Mouse (Mus musculus) embryonic facial prominence, embryonic 13.5 days (tissue): ENCODE measurements at regions not wholly inside any gene's neighbourhood (a gene's known extent, or its start where the extent isn't known, plus 50 kb on each side); places are given as distances from the start of the nearest gene placed in this dataset.

Experiments used
- ATAC-seq: fragments of 200-750 bp; cut with Nextera tagmentation; 2 replicates; pipeline ENCODE4 v1.8.0; 2017; ENCODE audit warnings: low read depth; ENCODE audit not compliant: insufficient number of reproducible peaks, insufficient read depth, low FRiP score, low TSS enrichment
- H3K27ac ChIP-seq: fragments of 300-500 bp; sonication (generic); 2 replicates; pipeline ENCODE4 v1.5.1; 2015; ENCODE audit warnings: moderate library complexity, mild to moderate bottlenecking, inconsistent platforms
- H3K27me3 ChIP-seq: fragments of 300-500 bp; sonication (generic); 2 replicates; pipeline ENCODE4 v1.6.1; 2015; ENCODE audit warnings: mild to moderate bottlenecking, inconsistent platforms
- H3K36me3 ChIP-seq: fragments of 300-500 bp; sonication (generic); 2 replicates; pipeline ENCODE4 v1.6.1; 2015; ENCODE audit warnings: mild to moderate bottlenecking, inconsistent platforms
- H3K4me1 ChIP-seq: fragments of 300-500 bp; sonication (generic); 2 replicates; pipeline ENCODE4 v1.6.1; 2015; ENCODE audit warnings: inconsistent platforms
- H3K4me2 ChIP-seq: fragments of 300-500 bp; sonication (generic); 2 replicates; pipeline ENCODE4 v1.6.1; 2015; ENCODE audit warnings: moderate library complexity, mild to moderate bottlenecking, inconsistent platforms
- H3K4me3 ChIP-seq: fragments of 300-500 bp; sonication (generic); 2 replicates; pipeline ENCODE4 v1.5.1; 2015; ENCODE audit warnings: mild to moderate bottlenecking, inconsistent platforms
- H3K9ac ChIP-seq: fragments of 300-500 bp; sonication (generic); 2 replicates; pipeline ENCODE4 v1.6.1; 2015; ENCODE audit warnings: mild to moderate bottlenecking, inconsistent platforms
- H3K9me3 ChIP-seq: fragments of 300-500 bp; sonication (generic); 2 replicates; pipeline ENCODE4 v1.6.1; 2016; ENCODE audit warnings: inconsistent platforms
- WGBS: fragments of 180-500 bp; shearing (Covaris S2); methylation state at CpG from one replicate; pipeline ENCODE4 v1.1.7; 2015; ENCODE audit warnings: mixed read lengths; 5-methylcytosine and 5-hydroxymethylcytosine counted together

GRCm38 (mm10) chr2:158909086-158909485 is 114.5 kb downstream of the Dhx35 start:
- 48% methylated on average over 3 of the region's 3 CpGs for WGBS
- Histone ChIP-seq H3K27ac (no peak overlapping the region), H3K9ac (no peak overlapping the region), H3K4me3 (no peak overlapping the region), H3K9me3 (no peaks in the 10 kb centered on the region), H3K4me1 (no peaks in the 10 kb centered on the region), H3K36me3 (no peaks in the 10 kb centered on the region), H3K27me3 (peaks cover 26% of the 10 kb centered on the region), H3K4me2 (no peak overlapping the region)
- no peak for ATAC-seq

GRCm38 (mm10) chr2:158910325-158910724 is 115.7 kb downstream of the Dhx35 start:
- Histone ChIP-seq H3K9ac (no peak overlapping the region), H3K27me3 (peaks cover 26% of the 10 kb centered on the region), H3K4me3 (no peak overlapping the region), H3K4me1 (no peaks in the 10 kb centered on the region), H3K27ac (no peak overlapping the region), H3K4me2 (no peak overlapping the region), H3K9me3 (no peaks in the 10 kb centered on the region), H3K36me3 (no peaks in the 10 kb centered on the region)
- no peak for ATAC-seq
- WGBS = 68% methylated on average over 8 of the region's 8 CpGs

DNA sequence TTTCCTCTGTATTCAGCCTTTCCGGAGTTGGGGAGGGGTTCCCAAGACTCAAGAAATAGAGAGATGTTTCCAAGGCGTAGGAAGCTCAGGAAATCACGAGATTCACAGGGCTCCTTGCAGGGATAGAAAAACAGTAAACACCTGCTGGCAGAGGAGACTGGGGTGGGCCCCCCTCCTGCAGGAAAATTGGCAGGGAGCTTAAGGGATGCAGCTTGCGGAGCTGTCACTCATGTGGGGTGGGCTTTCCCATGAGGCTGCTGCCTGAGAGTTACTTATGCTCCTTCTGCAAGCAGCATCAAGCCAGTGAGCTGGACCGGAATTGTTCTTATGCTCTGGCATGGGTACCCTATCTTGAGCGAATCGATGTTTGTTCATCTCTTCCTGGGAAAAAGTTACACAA is 116.6 kb downstream of the Dhx35 start:
- no peaks in the 10 kb centered on the region for H3K36me3 ChIP-seq
- 48% methylated on average over 7 of the region's 7 CpGs for WGBS
- H3K9me3 ChIP-seq = no peaks in the 10 kb centered on the region
- H3K4me2 ChIP-seq = no peak overlapping the region
- ATAC-seq = no peak
- H3K27me3 ChIP-seq = peaks cover 26% of the 10 kb centered on the region
- no peak overlapping the region for H3K4me3 ChIP-seq
- no peaks in the 10 kb centered on the region for H3K4me1 ChIP-seq
- H3K9ac ChIP-seq = no peak overlapping the region
- H3K27ac ChIP-seq = no peak overlapping the region

GRCm38 (mm10) chr2:158912631-158913258 is 118.1 kb downstream of the Dhx35 start:
- no peak for ATAC-seq

GRCm38 (mm10) chr2:158917398-158917797 is 122.8 kb downstream of the Dhx35 start:
- Histone ChIP-seq H3K36me3 (no peaks in the 10 kb centered on the region), H3K9me3 (no peaks in the 10 kb centered on the region), H3K9ac (no peak overlapping the region), H3K27me3 (peaks cover 4% of the 10 kb centered on the region), H3K4me2 (no peak overlapping the region), H3K27ac (no peak overlapping the region), H3K4me1 (no peaks in the 10 kb centered on the region), H3K4me3 (no peak overlapping the region)
- no peak for ATAC-seq
- WGBS = 53% methylated on average over 6 of the region's 6 CpGs

More at GRCm38 (mm10) chr2:158912631-158913258, 118.1 kb downstream of the Dhx35 start:
- Histone ChIP-seq H3K4me1 (no peaks in the 10 kb centered on the region), H3K4me2 (no peak overlapping the region), H3K27ac (no peak overlapping the region), H3K27me3 (peaks cover 26% of the 10 kb centered on the region), H3K9me3 (no peaks in the 10 kb centered on the region), H3K9ac (no peak overlapping the region), H3K4me3 (no peak overlapping the region), H3K36me3 (no peaks in the 10 kb centered on the region)
- 36% methylated on average over 9 of the region's 9 CpGs for WGBS

DNA sequence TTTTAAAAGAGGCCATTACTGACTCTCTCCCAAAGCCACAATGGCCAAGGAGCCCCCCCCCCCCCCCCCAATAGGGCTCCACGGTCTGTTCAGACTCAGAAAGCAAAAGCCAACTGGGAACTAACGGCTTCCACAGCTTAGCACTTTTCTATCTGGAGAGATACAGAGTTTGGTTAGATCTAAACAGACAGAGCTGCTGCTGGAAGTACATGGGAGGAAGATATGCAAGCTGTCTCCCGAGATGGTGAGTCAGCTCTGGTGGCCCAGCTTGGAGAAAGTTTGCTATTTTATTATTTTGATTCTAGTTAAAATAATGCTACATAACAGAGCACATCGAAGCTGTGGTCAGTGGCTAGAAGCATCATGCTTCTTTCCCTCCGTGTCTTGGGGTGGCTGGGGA is 123.7 kb downstream of the Dhx35 start:
- Histone ChIP-seq H3K27ac (no peak overlapping the region), H3K27me3 (peaks cover 2% of the 10 kb centered on the region; the same call in 1 of the 2 replicates), H3K4me3 (no peak overlapping the region), H3K4me1 (no peaks in the 10 kb centered on the region), H3K9ac (no peak overlapping the region), H3K4me2 (no peak overlapping the region), H3K36me3 (no peaks in the 10 kb centered on the region), H3K9me3 (no peaks in the 10 kb centered on the region)
- WGBS = 82% methylated on average over 5 of the region's 5 CpGs
- ATAC-seq = no peak

DNA sequence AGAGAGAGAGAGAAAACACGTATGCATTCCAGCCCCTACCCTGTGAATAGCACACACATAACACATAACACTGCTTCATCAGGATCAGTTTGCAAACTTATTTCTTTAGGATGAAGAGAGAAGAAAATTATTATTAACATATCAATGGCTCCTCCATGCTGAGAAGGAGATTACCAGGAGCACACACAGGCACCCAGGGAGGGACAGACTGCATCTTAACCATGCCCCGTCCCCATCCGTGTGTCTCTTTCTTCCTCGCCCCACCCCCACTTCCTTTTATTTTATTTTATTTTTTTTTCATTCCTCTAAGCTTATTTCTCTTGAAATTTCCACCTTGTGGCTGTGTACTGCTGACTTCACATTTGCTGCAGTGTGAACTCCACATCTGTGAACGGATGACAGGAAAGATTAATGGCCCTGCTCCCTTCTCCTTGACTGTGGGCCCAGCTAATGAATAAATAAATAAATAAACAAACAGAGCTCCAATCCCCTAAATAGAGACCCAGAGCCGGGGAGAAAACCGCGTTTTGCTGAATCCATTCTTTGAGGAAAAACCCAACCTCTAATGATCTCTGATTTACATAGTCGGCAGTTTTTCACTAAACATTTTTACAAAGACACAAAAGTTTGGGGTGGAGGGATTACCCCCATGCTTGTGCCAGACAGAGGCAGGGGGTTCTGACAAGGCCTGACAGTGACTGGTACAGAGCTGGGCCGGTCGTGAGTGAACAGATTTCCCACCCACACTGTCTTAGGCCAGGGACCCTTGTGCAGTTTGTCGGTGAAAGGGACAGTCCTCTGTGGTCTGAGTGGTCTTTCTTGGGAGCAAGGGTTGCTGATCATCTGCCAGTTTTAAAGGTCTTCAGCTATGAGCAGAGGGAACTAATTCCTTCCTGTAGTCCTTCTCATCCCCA is 127.0 kb downstream of the Dhx35 start:
- Histone ChIP-seq H3K9ac (no peak overlapping the region), H3K4me2 (no peak overlapping the region), H3K4me1 (no peaks in the 10 kb centered on the region), H3K9me3 (no peaks in the 10 kb centered on the region), H3K4me3 (no peak overlapping the region), H3K36me3 (no peaks in the 10 kb centered on the region), H3K27ac (no peak overlapping the region), H3K27me3 (no peaks in the 10 kb centered on the region)
- ATAC-seq = no peak
- WGBS = 69% methylated on average over 12 of the region's 12 CpGs

GRCm38 (mm10) chr2:158922766-158923165 is 128.2 kb downstream of the Dhx35 start:
- no peak overlapping the region for H3K4me2 ChIP-seq
- WGBS = 45% methylated on average over 5 of the region's 5 CpGs
- no peaks in the 10 kb centered on the region for H3K27me3 ChIP-seq
- H3K9ac ChIP-seq = no peak overlapping the region
- H3K27ac ChIP-seq = no peak overlapping the region
- H3K4me3 ChIP-seq = no peak overlapping the region
- no peak for ATAC-seq
- no peaks in the 10 kb centered on the region for H3K4me1 ChIP-seq
- no peaks in the 10 kb centered on the region for H3K9me3 ChIP-seq
- no peaks in the 10 kb centered on the region for H3K36me3 ChIP-seq

DNA sequence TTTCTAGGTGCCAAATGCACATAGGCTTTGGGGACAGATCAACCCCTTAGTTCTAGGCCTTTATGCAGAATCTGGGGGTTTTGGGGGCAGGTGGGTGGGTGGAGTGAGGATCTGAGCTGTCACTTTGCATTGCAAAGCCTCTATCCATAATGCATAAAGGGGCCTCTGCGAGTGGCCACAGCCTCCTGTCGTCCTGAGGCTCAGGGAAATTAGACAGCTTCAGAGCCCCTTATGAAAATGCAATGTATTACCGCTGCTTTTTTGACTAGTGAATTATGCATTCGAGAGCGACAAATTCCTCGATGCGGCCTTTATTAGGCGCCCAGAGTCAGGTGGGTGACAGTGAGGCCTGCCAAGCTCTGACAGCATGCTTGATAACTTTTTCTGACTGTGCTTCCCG is 134.9 kb downstream of the Dhx35 start:
- no peaks in the 10 kb centered on the region for H3K9me3 ChIP-seq
- WGBS = 80% methylated on average over 9 of the region's 9 CpGs
- no peak overlapping the region for H3K9ac ChIP-seq
- H3K27ac ChIP-seq = no peak overlapping the region
- ATAC-seq = no peak
- no peaks in the 10 kb centered on the region for H3K4me1 ChIP-seq
- H3K36me3 ChIP-seq = no peaks in the 10 kb centered on the region
- no peak overlapping the region for H3K4me2 ChIP-seq
- H3K27me3 ChIP-seq = no peaks in the 10 kb centered on the region
- H3K4me3 ChIP-seq = no peak overlapping the region

DNA sequence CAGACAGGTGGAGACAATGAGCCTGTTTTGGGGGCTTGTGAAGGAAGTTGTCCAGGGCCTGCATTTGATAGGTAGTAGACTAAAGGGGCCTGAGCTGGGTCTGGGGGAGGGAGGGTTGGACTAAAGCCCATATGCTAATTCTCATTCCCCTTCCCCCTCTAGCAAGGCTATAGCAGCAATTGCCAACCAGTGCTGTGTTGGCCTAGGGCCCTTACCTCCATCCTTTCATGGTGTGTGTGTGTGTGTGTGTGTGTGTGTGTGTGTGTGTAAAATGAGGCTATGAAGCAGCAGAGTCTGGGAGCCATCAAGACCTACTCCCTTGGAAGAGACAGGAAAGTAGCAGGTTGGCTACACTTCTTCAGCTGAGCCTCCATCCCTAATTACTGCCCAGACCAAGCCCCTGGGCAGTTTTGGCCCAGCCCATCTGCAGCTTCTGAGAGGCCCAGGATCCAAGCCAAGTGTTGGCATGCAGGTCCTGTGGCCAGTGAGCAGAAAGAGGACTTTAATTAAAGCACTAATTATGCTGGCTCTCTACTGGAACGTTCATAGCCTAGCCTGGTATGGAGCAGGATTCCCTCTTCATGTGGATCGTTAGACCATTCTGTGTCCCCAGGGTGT is 143.4 kb downstream of the Dhx35 start:
- Histone ChIP-seq H3K9me3 (no peaks in the 10 kb centered on the region), H3K36me3 (no peaks in the 10 kb centered on the region), H3K27me3 (no peaks in the 10 kb centered on the region), H3K4me3 (no peak overlapping the region), H3K9ac (no peak overlapping the region), H3K4me1 (no peaks in the 10 kb centered on the region), H3K4me2 (no peak overlapping the region), H3K27ac (no peak overlapping the region)
- WGBS = 78% methylated on average over 2 of the region's 2 CpGs
- no peak for ATAC-seq

- 36% methylated on average over 6 of the region's 6 CpGs for WGBS
- no peak for ATAC-seq
Measured at GRCm38 (mm10) chr2:158949418-158949817, 154.8 kb downstream of the Dhx35 start.

GRCm38 (mm10) chr2:158951061-158951460 is 156.5 kb downstream of the Dhx35 start:
- H3K9ac ChIP-seq = no peak overlapping the region
- WGBS = 41% methylated on average over 3 of the region's 3 CpGs

More at GRCm38 (mm10) chr2:158949418-158949817, 154.8 kb downstream of the Dhx35 start:
- no peaks in the 10 kb centered on the region for H3K27me3 ChIP-seq
- H3K36me3 ChIP-seq = no peaks in the 10 kb centered on the region
- H3K4me2 ChIP-seq = no peak overlapping the region
- H3K9me3 ChIP-seq = no peaks in the 10 kb centered on the region
- no peak overlapping the region for H3K4me3 ChIP-seq
- H3K4me1 ChIP-seq = no peaks in the 10 kb centered on the region
- no peak overlapping the region for H3K9ac ChIP-seq
- no peak overlapping the region for H3K27ac ChIP-seq

More at GRCm38 (mm10) chr2:158951061-158951460, 156.5 kb downstream of the Dhx35 start:
- H3K27ac ChIP-seq = no peak overlapping the region
- no peaks in the 10 kb centered on the region for H3K27me3 ChIP-seq
- no peak for ATAC-seq
- no peaks in the 10 kb centered on the region for H3K36me3 ChIP-seq
- no peak overlapping the region for H3K4me2 ChIP-seq
- H3K9me3 ChIP-seq = no peaks in the 10 kb centered on the region
- H3K4me3 ChIP-seq = no peak overlapping the region
- no peaks in the 10 kb centered on the region for H3K4me1 ChIP-seq
